ENCODE assay signal across 15 mouse cellular contexts in genomic region chr9:36976596-36977362, GRCm38 (mm10).
DNase-seq lines count a peak whose midpoint lies in the region; ATAC-seq and TF ChIP-seq lines count a peak whose summit lies in the region.
"Had no signal": no experiment of that assay in that cellular context is flagged by ENCODE, and none has a peak within 500 bp of the region (broad histone marks: within the 10 kb centered on the region; RNA-seq: fewer than 3 reads in every experiment).

No protein-coding gene starts in this region.

- TF ChIP-seq EP300 in lung, postnatal 0 days (IDR thresholded peaks at IDR 0.05), result no peak
- no peak for TF ChIP-seq EP300 in stomach, postnatal 0 days (optimal IDR thresholded peaks at IDR 0.05)

- no peaks in the 10 kb centered on the region for H3K36me3 ChIP-seq in heart, embryonic 12.5 days
- no peaks in the 10 kb centered on the region for H3K36me3 ChIP-seq in lung, postnatal 0 days (ENCODE audit: insufficient read depth, low read length)
- no peaks in the 10 kb centered on the region for H3K36me3 ChIP-seq in embryonic facial prominence, embryonic 13.5 days
- H3K36me3 ChIP-seq in stomach, postnatal 0 days (ENCODE audit: control insufficient read depth, insufficient read depth, low read length), result no peaks in the 10 kb centered on the region
- H3K36me3 ChIP-seq: hindbrain, embryonic 15.5 days; limb, embryonic 13.5 days had no signal

- no peak for ATAC-seq in heart, embryonic 12.5 days (ENCODE audit: insufficient number of reproducible peaks, low FRiP score)
- ATAC-seq in lung, postnatal 0 days, result no peak
- ATAC-seq in embryonic facial prominence, embryonic 13.5 days (ENCODE audit: insufficient number of reproducible peaks, insufficient read depth, low FRiP score, low TSS enrichment, low read depth), result 0 out of 2 replicates have a peak, but pooled peaks have one; percentile 28
- ATAC-seq in stomach, postnatal 0 days (ENCODE audit: low FRiP score, low TSS enrichment), result peak; percentile 24; the same call in 1 of the 2 replicates

- no peaks in the 10 kb centered on the region for H3K9me3 ChIP-seq in heart, embryonic 12.5 days (replicated peaks)
- H3K9me3 ChIP-seq in lung, postnatal 0 days (ENCODE audit: low read length), result no peaks in the 10 kb centered on the region
- H3K9me3 ChIP-seq in embryonic facial prominence, embryonic 13.5 days, result no peaks in the 10 kb centered on the region
- no peaks in the 10 kb centered on the region for H3K9me3 ChIP-seq in stomach, postnatal 0 days (ENCODE audit: control insufficient read depth, low read length)
- H3K9me3 ChIP-seq: hindbrain, embryonic 15.5 days; limb, embryonic 13.5 days had no signal

- H3K27ac ChIP-seq in heart, embryonic 12.5 days (ENCODE audit: poor library complexity, severe bottlenecking), result no peak overlapping the region
- H3K27ac ChIP-seq in lung, postnatal 0 days (ENCODE audit: low read length), result no peak overlapping the region
- no peak overlapping the region for H3K27ac ChIP-seq in embryonic facial prominence, embryonic 13.5 days
- H3K27ac ChIP-seq in stomach, postnatal 0 days (replicated peaks), result no peak overlapping the region
- H3K27ac ChIP-seq: hindbrain, embryonic 15.5 days; limb, embryonic 13.5 days; macrophage had no signal

- 23% methylated on average over 11 of the region's 11 CpGs for WGBS in heart, embryonic 12.5 days
- WGBS in lung, postnatal 0 days, result 35% methylated on average over 11 of the region's 11 CpGs
- WGBS in embryonic facial prominence, embryonic 13.5 days, result 42% methylated on average over 11 of the region's 11 CpGs
- 46% methylated on average over 11 of the region's 11 CpGs for WGBS in stomach, postnatal 0 days

- no peak for DNase-seq in heart, adult 9 months (ENCODE audit: low spot score in 2 of 2)
- no peak for DNase-seq in lung, postnatal 0 days (ENCODE audit: low spot score)
- DNase-seq in lung, postnatal 25 days (ENCODE audit: low spot score), result no peak
- DNase-seq in stomach, postnatal 0 days (ENCODE audit: low spot score), result no peak
- no peak for DNase-seq in spleen, postnatal 36 days (ENCODE audit: low spot score in 2 of 2)
- no peak for DNase-seq in cerebellum, adult 9-10 months
- DNase-seq: cerebellum, postnatal 14 days; gastrocnemius, postnatal 36 days; thymus, postnatal 14 days had no signal

- H3K4me2 ChIP-seq in heart, embryonic 12.5 days, result 0 out of 2 replicates have a peak overlapping the region, but pooled peaks have one; percentile 2
- no peak overlapping the region for H3K4me2 ChIP-seq in lung, postnatal 0 days (replicated peaks; ENCODE audit: low read depth, low read length)
- no peak overlapping the region for H3K4me2 ChIP-seq in embryonic facial prominence, embryonic 13.5 days
- H3K4me2 ChIP-seq in stomach, postnatal 0 days (replicated peaks; ENCODE audit: low read depth), result no peak overlapping the region
- H3K4me2 ChIP-seq: hindbrain, embryonic 15.5 days; limb, embryonic 13.5 days had no signal

- no peak overlapping the region for H3K9ac ChIP-seq in heart, embryonic 12.5 days
- no peak overlapping the region for H3K9ac ChIP-seq in lung, postnatal 0 days (replicated peaks; ENCODE audit: low read depth)
- no peak overlapping the region for H3K9ac ChIP-seq in embryonic facial prominence, embryonic 13.5 days
- H3K9ac ChIP-seq in stomach, postnatal 0 days (ENCODE audit: low read length), result no peak overlapping the region
- H3K9ac ChIP-seq: hindbrain, embryonic 15.5 days; limb, embryonic 13.5 days had no signal

- peak; percentile 53 for TF ChIP-seq CTCF in lung, postnatal 0 days (IDR thresholded peaks at IDR 0.05)
- TF ChIP-seq CTCF in stomach, postnatal 0 days (IDR thresholded peaks at IDR 0.05; ENCODE audit: low read depth), result peak; percentile 56

- H3K27me3 ChIP-seq in heart, embryonic 12.5 days (replicated peaks), result no peaks in the 10 kb centered on the region
- H3K27me3 ChIP-seq in lung, postnatal 0 days (replicated peaks; ENCODE audit: insufficient read depth, low read length), result no peaks in the 10 kb centered on the region
- no peaks in the 10 kb centered on the region for H3K27me3 ChIP-seq in embryonic facial prominence, embryonic 13.5 days
- H3K27me3 ChIP-seq in stomach, postnatal 0 days (ENCODE audit: control insufficient read depth, insufficient read depth, low read length), result no peaks in the 10 kb centered on the region
- H3K27me3 ChIP-seq: hindbrain, embryonic 15.5 days had no signal

- H3K4me3 ChIP-seq in heart, embryonic 12.5 days, result no peak overlapping the region
- no peak overlapping the region for H3K4me3 ChIP-seq in lung, postnatal 0 days (ENCODE audit: low read depth, low read length)
- H3K4me3 ChIP-seq in embryonic facial prominence, embryonic 13.5 days, result no peak overlapping the region
- H3K4me3 ChIP-seq in stomach, postnatal 0 days (ENCODE audit: low read depth, low read length), result no peak overlapping the region
- H3K4me3 ChIP-seq: hindbrain, embryonic 15.5 days; limb, embryonic 13.5 days; myocyte had no signal

- H3K4me1 ChIP-seq in heart, embryonic 12.5 days (replicated peaks), result peaks cover 20% of the 10 kb centered on the region
- no peaks in the 10 kb centered on the region for H3K4me1 ChIP-seq in lung, postnatal 0 days (ENCODE audit: insufficient read depth, low read depth, low read length)
- peaks cover 16% of the 10 kb centered on the region for H3K4me1 ChIP-seq in embryonic facial prominence, embryonic 13.5 days
- no peaks in the 10 kb centered on the region for H3K4me1 ChIP-seq in stomach, postnatal 0 days (replicated peaks; ENCODE audit: control insufficient read depth, insufficient read depth)

Comparison
In these comparisons a context has a peak if more than half of its experiments do, and no peak if none do; other contexts are left out.
1. ATAC-seq: peak in embryonic facial prominence, embryonic 13.5 days (single experiment) and stomach, postnatal 0 days (single experiment); none in heart, embryonic 12.5 days (single experiment) and lung, postnatal 0 days (single experiment).